Mouse (Mus musculus): ENCODE data around the gene Dnah8. TPM values are rescaled to one million over a fixed set of nuclear protein-coding genes. Genes with fewer than 3 reads are reported as not detected.

Gene Dnah8
- polyA plus RNA-seq, 1 experiment from 2014 or later, result 12.6 TPM

Other genes starting within 250 kb of the Dnah8 start
- 42.7 and 51.9 TPM in 2 replicates for gene Btbd9, start 47.9 kb upstream of the Dnah8 start, polyA plus RNA-seq (2015; fragmentation: Nextera tagmentation; extraction: Ambion mirVana)
- gene Glo1, start 2.5 kb downstream of the Dnah8 start, polyA plus RNA-seq (2015; fragmentation: Nextera tagmentation; extraction: Ambion mirVana), result 200 and 204 TPM in 2 replicates